Mouse (Mus musculus): ENCODE data around the gene Rad9a. TPM values are rescaled to one million over a fixed set of nuclear protein-coding genes. Genes with fewer than 3 reads are reported as not detected.
A peak's percentile ranks its signal among the peaks of the same experiment; 100 is the strongest.

Gene Rad9a
- polyA plus RNA-seq, 2 experiments = 14.3 to 20.8 TPM

- 74% methylated on average over 12 of the region's 12 CpGs for WGBS (ENCODE audit: insufficient replicate concordance)
- peaks cover 52% of the 10 kb centered on the region for H3K36me3 ChIP-seq (replicated peaks; ENCODE audit: control insufficient read depth, insufficient read depth, low read depth)
- no peak overlapping the region for H3K27ac ChIP-seq
Observed at GRCm38 (mm10) chr19:4194776-4195650, 6.4 kb downstream of the Rad9a start.

DNA sequence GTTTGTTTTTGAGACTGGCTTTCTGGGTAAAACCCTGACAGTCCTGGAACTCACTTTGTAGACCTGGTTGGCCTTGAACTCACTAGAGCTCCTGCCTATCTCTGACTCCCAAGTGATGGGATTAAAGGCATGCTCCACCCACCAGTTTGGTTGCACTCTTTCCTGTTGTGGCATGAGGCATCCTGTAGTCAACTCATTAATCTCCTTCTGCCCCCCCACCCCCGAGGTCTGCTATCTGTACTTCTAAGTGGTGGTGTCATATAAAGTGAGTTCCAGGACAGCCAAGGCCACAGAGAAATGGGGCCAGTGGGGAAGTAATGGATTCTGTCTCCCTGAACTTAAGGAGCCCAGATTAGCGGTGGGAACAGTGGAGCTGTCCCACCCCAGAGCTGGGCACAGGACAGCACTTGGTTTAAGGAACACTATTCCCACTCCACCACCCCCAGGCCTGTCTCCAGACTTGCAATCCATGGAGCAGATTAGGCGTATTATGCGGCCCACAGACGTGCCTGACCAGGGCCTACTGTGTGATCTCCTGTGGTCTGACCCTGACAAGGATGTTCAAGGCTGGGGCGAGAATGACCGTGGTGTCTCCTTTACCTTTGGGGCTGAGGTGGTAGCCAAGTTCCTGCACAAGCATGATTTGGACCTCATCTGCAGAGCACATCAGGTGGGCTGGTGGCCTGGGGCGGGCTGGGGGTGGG lies 7.3 kb downstream of the Rad9a start:
- Histone ChIP-seq H3K27me3 (ENCODE audit: control insufficient read depth, insufficient read depth, low read length) (no peaks in the 10 kb centered on the region), H3K4me1 (replicated peaks; ENCODE audit: control insufficient read depth in 2 of 2, insufficient read depth in 2 of 2, low read length in 1 of 2) (peaks cover 14 to 24% of the 10 kb centered on the region in 2 experiments), H3K4me2 (ENCODE audit: low read depth) (no peak overlapping the region), H3K27ac (no peak overlapping the region), H3K9ac (replicated peaks) (no peak overlapping the region), H3K9me3 (ENCODE audit: control insufficient read depth, low read length) (no peaks in the 10 kb centered on the region), H3K4me3 (ENCODE audit: insufficient read depth in 1 of 2, low read depth in 2 of 2, low read length in 2 of 2) (no peak overlapping the region), H3K36me3 (replicated peaks; ENCODE audit: control insufficient read depth, insufficient read depth, low read depth) (peaks cover 49% of the 10 kb centered on the region)
- no peak for TF ChIP-seq CTCF (IDR thresholded peaks at IDR 0.05; ENCODE audit: low read depth)
- no peak for TF ChIP-seq EP300 (IDR thresholded peaks at IDR 0.05; ENCODE audit: low read depth)
- ATAC-seq (ENCODE audit: insufficient read depth) = no peak
- WGBS (ENCODE audit: insufficient replicate concordance) = 69% methylated on average over 8 of the region's 8 CpGs
- no peak for DNase-seq (ENCODE audit: low read depth in 3 of 3, low spot score in 3 of 3)

More at GRCm38 (mm10) chr19:4194776-4195650, 6.4 kb downstream of the Rad9a start:
- ATAC-seq (ENCODE audit: insufficient read depth) (no peak), DNase-seq (ENCODE audit: low read depth in 3 of 3, low spot score in 3 of 3) (no peak)
- H3K27me3 ChIP-seq (ENCODE audit: control insufficient read depth, insufficient read depth, low read length) = no peaks in the 10 kb centered on the region
- no peak for TF ChIP-seq EP300 (IDR thresholded peaks at IDR 0.05; ENCODE audit: low read depth)
- no peak for TF ChIP-seq CTCF (IDR thresholded peaks at IDR 0.05; ENCODE audit: low read depth)
- H3K4me3 ChIP-seq (ENCODE audit: insufficient read depth in 1 of 2, low read depth in 2 of 2, low read length in 2 of 2) = no peak overlapping the region
- peaks cover 15 to 27% of the 10 kb centered on the region in 2 experiments for H3K4me1 ChIP-seq (replicated peaks; ENCODE audit: control insufficient read depth in 2 of 2, insufficient read depth in 2 of 2, low read length in 1 of 2)
- H3K4me2 ChIP-seq (ENCODE audit: low read depth) = no peak overlapping the region; the same call in 1 of the 2 replicates
- H3K9ac ChIP-seq (replicated peaks) = no peak overlapping the region
- no peaks in the 10 kb centered on the region for H3K9me3 ChIP-seq (ENCODE audit: control insufficient read depth, low read length)

DNA sequence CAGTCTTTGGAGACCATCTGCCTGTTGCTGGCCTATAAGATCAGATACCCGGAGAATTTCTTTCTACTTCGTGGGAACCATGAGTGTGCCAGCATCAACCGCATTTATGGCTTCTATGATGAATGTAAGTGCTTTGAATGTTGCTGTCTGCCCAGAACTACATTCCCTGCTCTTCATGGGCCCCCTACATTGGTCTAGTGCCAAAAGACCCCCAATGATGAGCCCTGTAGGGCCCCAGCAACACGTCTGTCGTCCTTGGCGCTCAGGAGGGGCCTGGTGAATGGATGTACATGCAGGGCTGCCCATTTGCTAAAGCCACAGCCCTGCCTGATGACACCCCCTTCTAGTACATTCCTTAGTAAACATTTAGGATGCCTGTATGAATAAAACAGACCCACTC lies 8.3 kb downstream of the Rad9a start:
- DNase-seq (ENCODE audit: low read depth in 3 of 3, low spot score in 3 of 3) (no peak), ATAC-seq (ENCODE audit: insufficient read depth) (no peak)
- Histone ChIP-seq H3K9me3 (ENCODE audit: control insufficient read depth, low read length) (no peaks in the 10 kb centered on the region), H3K27me3 (ENCODE audit: control insufficient read depth, insufficient read depth, low read length) (no peaks in the 10 kb centered on the region), H3K4me3 (ENCODE audit: insufficient read depth in 1 of 2, low read depth in 2 of 2, low read length in 2 of 2) (peak overlapping the region; percentile 85 to 89), H3K4me2 (ENCODE audit: low read depth) (peak overlapping the region; percentile 77), H3K36me3 (replicated peaks; ENCODE audit: control insufficient read depth, insufficient read depth, low read depth) (peaks cover 46% of the 10 kb centered on the region), H3K27ac (peak overlapping the region; percentile 60), H3K4me1 (replicated peaks; ENCODE audit: control insufficient read depth in 2 of 2, insufficient read depth in 2 of 2, low read length in 1 of 2) (peaks cover 14 to 24% of the 10 kb centered on the region in 2 experiments), H3K9ac (replicated peaks) (peak overlapping the region; percentile 91)
- WGBS (ENCODE audit: insufficient replicate concordance) = 52% methylated on average over 6 of the region's 6 CpGs
- no peak for TF ChIP-seq CTCF (IDR thresholded peaks at IDR 0.05; ENCODE audit: low read depth)
- no peak for TF ChIP-seq EP300 (IDR thresholded peaks at IDR 0.05; ENCODE audit: low read depth)

GRCm38 (mm10) chr19:4192251-4192985 lies 9.0 kb downstream of the Rad9a start:
- TF ChIP-seq CTCF (IDR thresholded peaks at IDR 0.05; ENCODE audit: low read depth) (no peak), EP300 (IDR thresholded peaks at IDR 0.05; ENCODE audit: low read depth) (no peak)
- Histone ChIP-seq H3K4me3 (ENCODE audit: insufficient read depth in 1 of 2, low read depth in 2 of 2, low read length in 2 of 2) (peak overlapping the region; percentile 85 to 89), H3K27me3 (ENCODE audit: control insufficient read depth, insufficient read depth, low read length) (no peaks in the 10 kb centered on the region), H3K36me3 (replicated peaks; ENCODE audit: control insufficient read depth, insufficient read depth, low read depth) (peaks cover 43% of the 10 kb centered on the region), H3K27ac (peak overlapping the region; percentile 60), H3K9me3 (ENCODE audit: control insufficient read depth, low read length) (no peaks in the 10 kb centered on the region), H3K9ac (replicated peaks) (peak overlapping the region; percentile 91), H3K4me1 (replicated peaks; ENCODE audit: control insufficient read depth in 2 of 2, insufficient read depth in 2 of 2, low read length in 1 of 2) (peaks cover 14 to 24% of the 10 kb centered on the region in 2 experiments), H3K4me2 (ENCODE audit: low read depth) (peak overlapping the region; percentile 77)
- under 1% methylated on average over 49 of the region's 52 CpGs for WGBS (ENCODE audit: insufficient replicate concordance)
- ATAC-seq (ENCODE audit: insufficient read depth) (peak; percentile 62), DNase-seq (ENCODE audit: low read depth in 3 of 3, low spot score in 3 of 3) (no peak)
